Mouse (Mus musculus): Measurements from ENCODE around the gene Igfn1. TPM values are rescaled to one million over a fixed set of nuclear protein-coding genes. Genes with fewer than 3 reads are reported as not detected.

Igfn1 gene
- polyA plus RNA-seq (2016; fragmentation: Nextera tagmentation; extraction: Ambion mirVana): not detected in 2 replicates

DNA sequence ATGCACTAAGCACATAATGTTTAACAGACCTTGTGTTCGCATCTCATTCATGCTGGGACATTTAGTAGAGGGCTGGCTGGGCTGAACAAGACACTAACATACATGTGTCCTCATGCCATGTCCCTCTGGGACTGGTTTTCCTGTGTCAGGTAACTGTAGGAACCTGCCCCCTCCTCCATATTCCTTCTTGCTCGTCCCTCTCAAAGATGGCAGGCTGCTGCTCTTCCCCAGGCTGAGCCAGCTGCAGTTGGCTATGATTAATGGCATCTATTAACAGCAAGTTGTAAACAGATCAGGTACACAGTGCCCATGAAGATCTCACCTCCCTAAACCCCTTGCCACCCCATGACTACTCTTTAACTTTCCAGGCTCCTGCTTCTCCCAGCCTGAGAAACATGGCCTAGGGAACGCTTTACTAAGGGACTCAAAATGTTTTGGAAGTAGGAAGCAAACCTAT, at the start of gene Igfn1:
Igfn1 (minus strand) TSS at position 51 of the 457 bp plus-strand sequence.
- H3K27me3 ChIP-seq (ENCODE audit: poor library complexity, severe bottlenecking): peaks cover 42% of the 10 kb centered on the region
- peaks cover 13% of the 10 kb centered on the region for H3K4me1 ChIP-seq
- H3K27ac ChIP-seq: no peak within 1 kb of the TSS
- 79% methylated on average over 3 of the region's 3 CpGs for WGBS
- H3K4me3 ChIP-seq: peak within 1 kb of the TSS; percentile 57
- no peak for DNase-seq (ENCODE audit: extremely low spot score, low spot score)
- H3K9me3 ChIP-seq: no peaks in the 10 kb centered on the region
- H3K36me3 ChIP-seq (replicated peaks): no peaks in the 10 kb centered on the region

DNA sequence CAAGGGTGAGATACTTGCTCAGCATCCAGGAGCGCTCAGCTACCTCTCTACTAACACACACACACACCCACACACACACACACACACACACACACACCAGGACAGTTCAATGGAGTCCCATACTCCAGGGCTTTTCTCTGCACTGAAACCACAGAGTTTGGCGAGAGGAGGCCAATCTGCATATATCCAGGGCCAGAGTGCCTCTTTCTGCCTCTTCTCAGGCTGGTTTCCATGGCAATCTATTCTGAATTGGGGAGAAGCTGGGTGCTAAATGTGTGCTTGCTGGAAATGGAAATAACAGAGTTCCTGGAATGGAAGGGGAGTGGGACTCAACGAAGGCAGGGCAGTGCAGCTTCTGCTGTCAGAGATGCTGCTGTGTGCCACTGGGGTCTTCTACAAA, 49.6 kb upstream of the Igfn1 start:
- Histone ChIP-seq H3K4me3 (no peak overlapping the region), H3K27me3 (ENCODE audit: poor library complexity, severe bottlenecking) (peaks cover 42% of the 10 kb centered on the region), H3K4me1 (peaks cover 26% of the 10 kb centered on the region), H3K27ac (no peak overlapping the region), H3K9me3 (no peaks in the 10 kb centered on the region), H3K36me3 (replicated peaks) (no peaks in the 10 kb centered on the region)
- 77% methylated on average over 3 of the region's 3 CpGs for WGBS
- no peak for DNase-seq (ENCODE audit: extremely low spot score, low spot score)

DNA sequence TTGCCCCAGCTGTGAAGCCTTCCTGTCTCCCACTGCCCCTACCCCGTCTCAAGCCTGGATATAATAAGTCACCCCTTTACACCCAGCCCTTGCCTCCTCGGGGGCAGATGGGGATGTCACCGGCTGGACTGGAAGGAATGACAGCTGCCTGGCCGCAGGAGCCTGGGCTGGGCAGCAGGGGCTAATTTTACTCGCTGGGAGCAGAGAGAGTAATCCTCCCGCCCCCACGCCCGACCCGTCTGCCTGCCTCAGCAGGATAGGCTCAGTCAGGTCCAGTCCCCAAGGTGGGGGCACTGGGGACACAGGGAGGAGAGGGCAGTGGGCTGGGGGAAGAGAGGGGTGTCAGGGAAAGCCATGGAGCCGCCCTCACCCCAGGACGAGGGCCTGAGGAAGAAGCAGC, 46.4 kb upstream of the Igfn1 start, which contains the start of gene Cacna1s:
Cacna1s (plus strand) TSS at position 204 of the 400 bp plus-strand sequence.
- Histone ChIP-seq H3K27ac (no peak within 1 kb of the TSS), H3K9me3 (no peaks in the 10 kb centered on the region), H3K4me3 (no peak within 1 kb of the TSS), H3K4me1 (peaks cover 30% of the 10 kb centered on the region), H3K36me3 (replicated peaks) (no peaks in the 10 kb centered on the region), H3K27me3 (ENCODE audit: poor library complexity, severe bottlenecking) (peaks cover 72% of the 10 kb centered on the region)
- no peak for DNase-seq (ENCODE audit: extremely low spot score, low spot score)
- 31% methylated on average over 11 of the region's 11 CpGs for WGBS

DNA sequence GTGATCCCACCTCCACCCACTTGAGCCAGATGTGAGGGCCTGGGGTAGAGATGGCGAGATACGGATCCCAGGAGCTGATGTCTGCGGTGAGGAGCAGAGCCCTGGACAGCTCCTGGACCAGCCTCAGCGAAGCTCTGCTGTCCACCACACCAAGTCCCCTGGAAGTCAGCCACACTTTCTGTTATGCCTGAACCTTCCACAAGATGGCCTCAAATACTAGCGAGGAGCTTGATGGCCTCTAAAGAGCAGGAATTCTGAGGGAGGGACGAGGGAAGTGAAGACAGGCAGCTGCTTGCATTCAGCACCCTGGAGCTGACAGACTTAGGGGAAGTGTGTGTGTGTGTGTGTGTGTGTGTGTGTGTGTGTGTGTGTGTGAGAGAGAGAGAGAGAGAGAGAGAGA, 45.3 kb upstream of the Igfn1 start:
- Histone ChIP-seq H3K4me1 (peaks cover 22% of the 10 kb centered on the region), H3K36me3 (replicated peaks) (no peaks in the 10 kb centered on the region), H3K4me3 (peak overlapping the region; percentile 49), H3K27ac (peak overlapping the region; percentile 44; the same call in 1 of the 2 replicates), H3K27me3 (ENCODE audit: poor library complexity, severe bottlenecking) (peaks cover 80% of the 10 kb centered on the region), H3K9me3 (no peaks in the 10 kb centered on the region)
- 1% methylated on average over 6 of the region's 6 CpGs for WGBS
- DNase-seq (ENCODE audit: extremely low spot score, low spot score): peak; percentile 69

- peak overlapping the region; percentile 44 for H3K27ac ChIP-seq
- peak overlapping the region; percentile 49 for H3K4me3 ChIP-seq
- no peaks in the 10 kb centered on the region for H3K9me3 ChIP-seq
- WGBS: 1% methylated on average over 36 of the region's 36 CpGs
- no peaks in the 10 kb centered on the region for H3K36me3 ChIP-seq (replicated peaks)
- peaks cover 80% of the 10 kb centered on the region for H3K27me3 ChIP-seq (ENCODE audit: poor library complexity, severe bottlenecking)
- H3K4me1 ChIP-seq: peaks cover 19% of the 10 kb centered on the region
- DNase-seq (ENCODE audit: extremely low spot score, low spot score): peak; percentile 27
These were observed 44.8 kb upstream of the Igfn1 start for GRCm38 (mm10) chr1:136051013-136051315.

- Histone ChIP-seq H3K4me1 (peaks cover 16% of the 10 kb centered on the region), H3K36me3 (replicated peaks) (no peaks in the 10 kb centered on the region), H3K27me3 (ENCODE audit: poor library complexity, severe bottlenecking) (peaks cover 80% of the 10 kb centered on the region), H3K9me3 (no peaks in the 10 kb centered on the region), H3K4me3 (peak within 1 kb of the TSS; percentile 49), H3K27ac (peak within 1 kb of the TSS; percentile 44)
- DNase-seq (ENCODE audit: extremely low spot score, low spot score): no peak
- WGBS: 19% methylated on average over 29 of the region's 29 CpGs
These were observed 44.3 kb upstream of the Igfn1 start, which contains the start of gene Ascl5 for GRCm38 (mm10) chr1:136050312-136051012. TSS of gene Ascl5 (plus strand) at chr1:136050804.

GRCm38 (mm10) chr1:136047894-136048293, 41.8 kb upstream of the Igfn1 start:
- no peaks in the 10 kb centered on the region for H3K36me3 ChIP-seq (replicated peaks)
- H3K4me1 ChIP-seq: peaks cover 16% of the 10 kb centered on the region
- peaks cover 65% of the 10 kb centered on the region for H3K27me3 ChIP-seq (ENCODE audit: poor library complexity, severe bottlenecking)
- no peak overlapping the region for H3K4me3 ChIP-seq
- 76% methylated on average over 9 of the region's 9 CpGs for WGBS
- DNase-seq (ENCODE audit: extremely low spot score, low spot score): no peak
- H3K9me3 ChIP-seq: no peaks in the 10 kb centered on the region
- no peak overlapping the region for H3K27ac ChIP-seq

GRCm38 (mm10) chr1:136047432-136047831, 41.3 kb upstream of the Igfn1 start:
- H3K4me3 ChIP-seq: no peak overlapping the region
- peaks cover 13% of the 10 kb centered on the region for H3K4me1 ChIP-seq
- no peaks in the 10 kb centered on the region for H3K9me3 ChIP-seq
- no peaks in the 10 kb centered on the region for H3K36me3 ChIP-seq (replicated peaks)
- peaks cover 64% of the 10 kb centered on the region for H3K27me3 ChIP-seq (ENCODE audit: poor library complexity, severe bottlenecking)
- DNase-seq (ENCODE audit: extremely low spot score, low spot score): peak; percentile 27
- no peak overlapping the region for H3K27ac ChIP-seq
- 4% methylated on average over 2 of the region's 2 CpGs for WGBS

GRCm38 (mm10) chr1:136045774-136046173, 39.6 kb upstream of the Igfn1 start:
- no peaks in the 10 kb centered on the region for H3K9me3 ChIP-seq
- WGBS: 8% methylated on average over 4 of the region's 4 CpGs
- no peak overlapping the region for H3K4me3 ChIP-seq
- no peak overlapping the region for H3K27ac ChIP-seq
- H3K27me3 ChIP-seq (ENCODE audit: poor library complexity, severe bottlenecking): peaks cover 62% of the 10 kb centered on the region
- no peaks in the 10 kb centered on the region for H3K36me3 ChIP-seq (replicated peaks)
- H3K4me1 ChIP-seq: peaks cover 11% of the 10 kb centered on the region
- peak; percentile 53 for DNase-seq (ENCODE audit: extremely low spot score, low spot score)

DNA sequence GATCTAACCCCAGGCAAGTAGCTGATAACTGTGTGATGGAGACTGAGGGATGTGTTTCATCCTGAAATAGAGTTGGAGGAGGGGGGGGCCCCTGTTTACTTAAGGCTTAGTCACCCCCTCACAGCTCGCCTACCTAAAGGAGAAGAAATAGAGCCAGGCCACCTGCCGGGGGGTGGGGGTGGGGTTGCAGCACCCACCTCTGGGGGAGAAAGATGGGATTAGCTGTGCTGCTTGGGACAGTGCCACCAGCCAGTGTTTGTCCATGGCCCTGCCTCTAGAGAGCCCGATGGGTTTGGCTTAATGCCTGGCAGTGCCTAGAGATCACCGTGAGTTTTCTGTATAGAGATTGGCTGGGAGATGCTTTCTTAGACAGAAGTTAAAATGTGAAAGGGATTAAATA, 34.7 kb upstream of the Igfn1 start:
- Histone ChIP-seq H3K9me3 (no peaks in the 10 kb centered on the region), H3K4me1 (peaks cover 13% of the 10 kb centered on the region), H3K36me3 (replicated peaks) (peaks cover 1% of the 10 kb centered on the region), H3K27me3 (ENCODE audit: poor library complexity, severe bottlenecking) (peaks cover 39% of the 10 kb centered on the region), H3K27ac (no peak overlapping the region), H3K4me3 (peak overlapping the region; percentile 3; the same call in 1 of the 2 replicates)
- no peak for DNase-seq (ENCODE audit: extremely low spot score, low spot score)
- WGBS: 22% methylated on average over 4 of the region's 4 CpGs

DNA sequence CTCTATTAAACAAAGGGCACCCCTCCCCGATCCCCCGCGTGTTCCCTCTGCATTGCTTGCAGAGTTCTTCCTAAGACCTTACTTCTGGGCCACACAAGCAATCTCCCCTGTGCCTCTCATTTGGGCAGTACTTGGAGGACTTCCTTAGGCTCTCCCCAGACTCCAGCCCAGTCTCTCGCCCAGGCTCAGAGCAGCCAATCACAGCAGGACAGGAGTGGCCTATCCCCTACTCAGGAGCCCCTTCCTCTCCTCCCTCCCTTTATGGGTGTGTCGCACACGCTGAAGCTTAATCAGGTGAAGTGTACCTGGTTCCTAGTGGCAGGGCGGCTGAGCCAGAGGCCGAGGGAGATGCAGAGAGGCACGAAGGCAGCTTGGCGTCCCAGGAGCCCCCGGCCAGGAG, 34.3 kb upstream of the Igfn1 start:
- H3K36me3 ChIP-seq (replicated peaks): peaks cover 5% of the 10 kb centered on the region
- no peak for DNase-seq (ENCODE audit: extremely low spot score, low spot score)
- no peaks in the 10 kb centered on the region for H3K9me3 ChIP-seq

GRCm38 (mm10) chr1:136038746-136039538, 32.8 kb upstream of the Igfn1 start:
- no peak overlapping the region for H3K4me3 ChIP-seq
- H3K27me3 ChIP-seq (ENCODE audit: poor library complexity, severe bottlenecking): peaks cover 39% of the 10 kb centered on the region
- WGBS: 82% methylated on average over 5 of the region's 5 CpGs
- H3K9me3 ChIP-seq: no peaks in the 10 kb centered on the region
- peaks cover 13% of the 10 kb centered on the region for H3K4me1 ChIP-seq
- no peak overlapping the region for H3K27ac ChIP-seq
- DNase-seq (ENCODE audit: extremely low spot score, low spot score): no peak
- peaks cover 21% of the 10 kb centered on the region for H3K36me3 ChIP-seq (replicated peaks)

More for the DNA sequence above, 34.3 kb upstream of the Igfn1 start:
- 14% methylated on average over 11 of the region's 11 CpGs for WGBS
- H3K27me3 ChIP-seq (ENCODE audit: poor library complexity, severe bottlenecking): peaks cover 39% of the 10 kb centered on the region
- peak overlapping the region; percentile 3; the same call in 1 of the 2 replicates for H3K4me3 ChIP-seq
- no peak overlapping the region for H3K27ac ChIP-seq
- peaks cover 13% of the 10 kb centered on the region for H3K4me1 ChIP-seq

GRCm38 (mm10) chr1:136032961-136033360, 26.8 kb upstream of the Igfn1 start:
- H3K4me3 ChIP-seq: no peak overlapping the region
- no peak overlapping the region for H3K27ac ChIP-seq
- H3K9me3 ChIP-seq: no peaks in the 10 kb centered on the region
- 74% methylated on average over 7 of the region's 7 CpGs for WGBS
- peaks cover 80% of the 10 kb centered on the region for H3K36me3 ChIP-seq (replicated peaks)
- DNase-seq (ENCODE audit: extremely low spot score, low spot score): no peak
- H3K27me3 ChIP-seq (ENCODE audit: poor library complexity, severe bottlenecking): no peaks in the 10 kb centered on the region
- H3K4me1 ChIP-seq: peaks cover 22% of the 10 kb centered on the region

All from forebrain, embryonic 10.5 days (tissue).